Mouse (Mus musculus) gastrocnemius, postnatal 4 days (tissue): ENCODE data around the gene Gm9376. TPM values are rescaled to one million over a fixed set of nuclear protein-coding genes. Genes with fewer than 3 reads are reported as not detected.

Experiments used
- DNase-seq, 2 experiments: peaks; one replicate each; pipeline ENCODE4 v3.0.0; 2021 to 2022; ENCODE audit warnings: low spot score in 2 of 2, mixed read lengths in 2 of 2
- microRNA-seq: library from miRNA; unstranded; fragments of <30 nt; microRNA quantifications from one replicate; pipeline ENCODE4 v1.2.0, GENCODE M21; 2021
- total RNA-seq, 2 experiments: library from RNA; stranded (reverse); gene quantifications; 2 replicates each; pipeline ENCODE4 v1.2.3; 2021

The Gm9376 gene
- total RNA-seq, 2 experiments from 2014 or later, result not detected

GRCm38 (mm10) chr14:118277704-118278498 lies 11.1 kb downstream of the Gm9376 start:
- DNase-seq, result no peak

GRCm38 (mm10) chr14:118282272-118282671 lies 15.5 kb downstream of the Gm9376 start:
- DNase-seq, result no peak

GRCm38 (mm10) chr14:118282917-118283316 lies 16.2 kb downstream of the Gm9376 start:
- DNase-seq, result no peak

GRCm38 (mm10) chr14:118286096-118286495 lies 19.3 kb downstream of the Gm9376 start:
- no peak for DNase-seq

GRCm38 (mm10) chr14:118289133-118289532 lies 22.4 kb downstream of the Gm9376 start:
- no peak for DNase-seq

GRCm38 (mm10) chr14:118290009-118290408 lies 23.2 kb downstream of the Gm9376 start:
- no peak for DNase-seq

- no peak for DNase-seq
These were observed 35.8 kb downstream of the Gm9376 start for GRCm38 (mm10) chr14:118302606-118303005.

- DNase-seq, result no peak
These were observed 37.8 kb downstream of the Gm9376 start for GRCm38 (mm10) chr14:118304560-118304959.

GRCm38 (mm10) chr14:118305951-118306350 lies 39.2 kb downstream of the Gm9376 start:
- no peak for DNase-seq

GRCm38 (mm10) chr14:118307060-118307459 lies 40.3 kb downstream of the Gm9376 start:
- DNase-seq, result no peak

- DNase-seq, result no peak
These were observed 44.9 kb downstream of the Gm9376 start for GRCm38 (mm10) chr14:118311703-118312102.

GRCm38 (mm10) chr14:118312664-118313063 lies 45.9 kb downstream of the Gm9376 start:
- DNase-seq, result no peak

- DNase-seq, result no peak
These were observed 47.2 kb downstream of the Gm9376 start for GRCm38 (mm10) chr14:118313931-118314330.

- no peak for DNase-seq
These were observed 50.5 kb downstream of the Gm9376 start for GRCm38 (mm10) chr14:118317260-118317659.

Small RNA genes lying within 50 kb of the gene (microRNA-seq; reads per million reads assigned to microRNA genes)
- not detected for gene Mir6241

Other genes starting within 250 kb of the Gm9376 start
- gene Dct, start 214.7 kb upstream of the Gm9376 start, total RNA-seq, result 1 to 10 TPM; 2.6 to 3.5 TPM
- gene Tgds, start 134.2 kb upstream of the Gm9376 start, total RNA-seq, result 10 to 100 TPM; 14.1 to 15.6 TPM
- 10 to 100 TPM; 38.9 to 41.0 TPM for gene Gpr180, start 129.8 kb upstream of the Gm9376 start, total RNA-seq
- under 1 TPM in 1 of 2 experiments, not detected in 1; 0.08 TPM for gene Sox21, start 29.9 kb upstream of the Gm9376 start, total RNA-seq